Mouse (Mus musculus) brain, embryonic 14.5 days (tissue): ENCODE measurements around the gene Ncan.

Experiments
- CTCF ChIP-seq: fragments of 200-500 bp; IDR thresholded peaks from 2 replicates; pipeline ENCODE4 v1.5.1; 2012; ENCODE audit warnings: inconsistent platforms, mild to moderate bottlenecking, moderate library complexity, borderline replicate concordance; ENCODE audit not compliant: insufficient read depth, insufficient read length; ENCODE audit errors: extremely low read depth
- POLR2A ChIP-seq: fragments of 200-500 bp; IDR thresholded peaks from 2 replicates; pipeline ENCODE4 v1.6.1; 2012; ENCODE audit warnings: mild to moderate bottlenecking, inconsistent platforms, borderline replicate concordance; ENCODE audit not compliant: poor library complexity, insufficient read depth, insufficient read length, severe bottlenecking; ENCODE audit errors: extremely low read depth

- TF ChIP-seq POLR2A (no peak), CTCF (no peak)
Observed at GRCm38 (mm10) chr8:70043996-70044395, 76.7 kb downstream of the Ncan start.
